Mouse (Mus musculus): ENCODE measurements around the gene Nsrp1. TPM values are rescaled to one million over a fixed set of nuclear protein-coding genes. Genes with fewer than 3 reads are reported as not detected.
A peak's percentile ranks its signal among the peaks of the same experiment; 100 is the strongest.

The Nsrp1 gene
- total RNA-seq, 1 experiment from 2014 or later = 43.4 TPM

- ATAC-seq (replicated peaks; ENCODE audit: insufficient number of reproducible peaks, low FRiP score, low TSS enrichment, poor library complexity, severe bottlenecking) = no peak
Measured at GRCm38 (mm10) chr11:77068825-77069224, 9.4 kb downstream of the Nsrp1 start.

- ATAC-seq (replicated peaks; ENCODE audit: insufficient number of reproducible peaks, low FRiP score, low TSS enrichment, poor library complexity, severe bottlenecking) = no peak
Measured at GRCm38 (mm10) chr11:77063406-77063805, 14.8 kb downstream of the Nsrp1 start.

DNA sequence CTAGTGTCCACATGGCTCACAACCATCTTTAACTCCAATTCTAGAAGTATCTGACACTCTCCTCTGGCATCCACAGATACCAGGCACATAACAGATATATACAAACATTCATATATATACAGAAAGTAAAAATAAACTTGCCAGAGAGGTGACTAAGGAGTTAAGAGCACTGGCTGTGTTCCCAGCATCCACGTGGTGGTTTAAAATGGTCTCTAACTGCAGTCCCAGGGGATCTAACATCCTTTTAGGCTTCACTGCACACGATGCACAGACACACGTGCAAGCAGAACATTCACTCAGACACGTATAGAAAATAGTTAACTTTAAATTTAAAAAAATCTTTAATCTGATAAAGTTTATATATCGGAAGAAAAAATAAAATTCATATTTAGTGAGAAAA lies 16.3 kb downstream of the Nsrp1 start:
- no peak for ATAC-seq (replicated peaks; ENCODE audit: insufficient number of reproducible peaks, low FRiP score, low TSS enrichment, poor library complexity, severe bottlenecking)

DNA sequence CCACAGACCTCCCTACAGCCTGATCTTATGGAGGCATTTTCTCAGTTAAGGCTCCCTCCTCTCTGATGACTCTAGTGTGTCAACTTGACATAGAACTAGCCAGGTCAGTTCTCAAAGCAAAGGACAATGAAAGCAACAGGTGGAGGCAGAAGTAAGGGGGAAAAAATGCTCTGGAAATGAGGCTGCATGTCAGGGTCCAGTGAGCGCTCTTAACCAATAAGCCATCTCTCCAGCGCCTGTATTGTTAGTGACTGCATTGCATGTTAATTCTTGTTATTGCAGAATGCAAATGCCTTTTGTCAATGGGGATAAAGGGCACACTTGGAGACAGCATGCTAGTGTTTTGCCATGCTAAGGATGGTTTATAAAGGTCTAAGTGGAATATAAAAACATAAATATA lies 35.4 kb downstream of the Nsrp1 start:
- no peak for ATAC-seq (replicated peaks; ENCODE audit: insufficient number of reproducible peaks, low FRiP score, low TSS enrichment, poor library complexity, severe bottlenecking)

DNA sequence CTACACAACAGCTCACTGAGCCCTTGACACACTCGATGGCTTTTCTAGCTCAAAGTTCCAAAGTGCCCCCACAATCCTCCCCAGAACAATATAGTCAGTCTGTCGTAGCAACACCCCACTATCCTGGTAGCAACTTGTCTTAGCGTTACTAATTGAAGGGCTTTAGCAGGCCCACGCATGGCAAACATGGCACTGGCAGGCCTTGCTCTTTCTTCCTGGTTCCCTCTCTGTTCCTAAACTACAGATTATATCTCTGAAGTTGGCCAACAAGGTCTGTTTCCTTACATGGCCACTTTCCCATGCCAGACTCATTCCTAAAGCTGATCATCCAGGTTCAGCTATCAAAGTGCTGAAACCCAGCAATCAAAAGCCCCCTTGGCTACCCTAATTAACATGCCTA lies 36.3 kb downstream of the Nsrp1 start:
- no peak for ATAC-seq (replicated peaks; ENCODE audit: insufficient number of reproducible peaks, low FRiP score, low TSS enrichment, poor library complexity, severe bottlenecking)

GRCm38 (mm10) chr11:77031151-77031934 lies 46.9 kb downstream of the Nsrp1 start:
- no peak for ATAC-seq (replicated peaks; ENCODE audit: insufficient number of reproducible peaks, low FRiP score, low TSS enrichment, poor library complexity, severe bottlenecking)

DNA sequence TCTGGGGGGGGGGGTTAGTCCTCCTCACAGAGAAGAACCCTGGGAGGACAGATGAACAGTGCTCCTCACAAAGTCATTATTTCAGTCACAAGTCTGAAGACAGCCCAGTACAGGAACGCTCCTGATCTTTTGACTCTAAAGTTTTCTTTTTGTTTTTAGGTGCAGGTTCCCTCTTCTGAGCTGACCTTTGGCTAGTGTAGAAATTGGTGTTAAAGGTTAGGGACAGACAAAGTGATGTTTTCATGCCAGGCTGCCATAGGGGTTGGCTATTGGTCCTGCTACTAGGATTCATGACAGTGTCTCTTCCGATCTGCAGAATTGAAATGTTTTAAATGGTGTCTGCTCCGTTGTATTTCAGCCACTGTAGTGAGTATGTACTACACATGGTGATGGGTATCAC lies 50.1 kb downstream of the Nsrp1 start:
- ATAC-seq (replicated peaks; ENCODE audit: insufficient number of reproducible peaks, low FRiP score, low TSS enrichment, poor library complexity, severe bottlenecking) = peak; percentile 61; the same call in 1 of the 2 replicates

DNA sequence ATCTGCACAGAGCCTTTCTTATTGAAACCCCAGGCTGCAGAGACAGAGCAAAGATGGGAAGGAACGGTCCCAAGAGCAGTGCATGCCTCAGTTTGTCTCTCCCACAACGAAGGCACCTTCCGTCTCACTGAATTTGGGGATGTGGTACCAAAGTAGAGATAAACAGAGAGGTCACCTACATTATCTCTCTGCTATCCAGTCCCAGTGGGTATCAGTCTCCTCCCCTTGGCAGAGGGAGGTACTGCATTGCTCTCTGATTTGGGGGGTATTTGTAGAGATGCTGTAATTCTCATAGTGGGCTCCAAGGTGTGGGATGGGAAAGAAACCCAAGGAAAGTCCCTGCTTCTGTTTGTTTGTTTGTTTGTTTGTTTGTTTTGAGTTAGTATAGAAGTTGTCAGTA lies 51.7 kb downstream of the Nsrp1 start:
- no peak for ATAC-seq (replicated peaks; ENCODE audit: insufficient number of reproducible peaks, low FRiP score, low TSS enrichment, poor library complexity, severe bottlenecking)

- ATAC-seq (replicated peaks; ENCODE audit: insufficient number of reproducible peaks, low FRiP score, low TSS enrichment, poor library complexity, severe bottlenecking) = no peak
Measured at GRCm38 (mm10) chr11:77021749-77022396, 56.4 kb downstream of the Nsrp1 start.

DNA sequence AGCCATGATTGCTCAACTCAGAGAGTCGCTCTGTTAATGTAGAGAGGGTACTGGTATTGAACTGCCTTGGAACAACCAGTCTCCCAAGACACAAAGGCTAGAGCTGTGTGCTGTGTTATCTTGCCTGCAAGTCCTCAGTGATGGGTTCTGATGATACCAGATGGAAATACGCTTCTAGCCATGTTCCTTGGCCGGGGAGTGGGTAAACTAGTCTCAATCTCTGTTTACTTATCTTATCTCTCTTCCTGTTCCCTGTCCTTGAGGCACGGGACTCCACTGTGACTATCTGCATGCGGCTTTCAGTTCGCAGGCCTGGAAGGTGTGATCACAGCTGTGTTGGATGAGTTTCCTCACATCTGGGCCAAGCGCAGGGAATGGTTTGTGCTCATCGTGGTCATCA lies 58.7 kb downstream of the Nsrp1 start:
- no peak for ATAC-seq (replicated peaks; ENCODE audit: insufficient number of reproducible peaks, low FRiP score, low TSS enrichment, poor library complexity, severe bottlenecking)

DNA sequence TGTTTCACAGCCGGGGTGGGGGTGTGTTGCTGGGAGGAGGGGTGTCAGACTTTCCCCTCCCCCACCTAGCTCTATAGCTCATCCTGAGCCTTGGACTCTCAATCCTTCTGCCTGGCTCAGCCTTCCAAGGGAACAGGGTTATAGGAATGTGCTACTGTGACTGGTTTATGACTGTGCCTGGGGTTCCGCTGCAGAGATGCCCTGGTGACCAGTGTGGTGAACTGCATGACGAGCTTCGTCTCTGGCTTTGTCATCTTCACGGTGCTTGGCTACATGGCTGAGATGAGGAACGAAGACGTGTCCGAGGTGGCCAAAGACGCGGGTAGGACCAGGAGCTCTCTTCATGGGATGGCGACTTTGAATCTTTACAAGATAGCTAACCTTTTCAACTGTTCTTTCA lies 60.2 kb downstream of the Nsrp1 start:
- no peak for ATAC-seq (replicated peaks; ENCODE audit: insufficient number of reproducible peaks, low FRiP score, low TSS enrichment, poor library complexity, severe bottlenecking)

GRCm38 (mm10) chr11:77010762-77011475 lies 67.3 kb downstream of the Nsrp1 start:
- ATAC-seq (replicated peaks; ENCODE audit: insufficient number of reproducible peaks, low FRiP score, low TSS enrichment, poor library complexity, severe bottlenecking) = no peak

- ATAC-seq (replicated peaks; ENCODE audit: insufficient number of reproducible peaks, low FRiP score, low TSS enrichment, poor library complexity, severe bottlenecking) = no peak
Measured at GRCm38 (mm10) chr11:77009069-77010025, 68.9 kb downstream of the Nsrp1 start.

- no peak for ATAC-seq (replicated peaks; ENCODE audit: insufficient number of reproducible peaks, low FRiP score, low TSS enrichment, poor library complexity, severe bottlenecking)
Measured at GRCm38 (mm10) chr11:77006616-77007015, 71.6 kb downstream of the Nsrp1 start.

GRCm38 (mm10) chr11:77005881-77006280 lies 72.4 kb downstream of the Nsrp1 start:
- no peak for ATAC-seq (replicated peaks; ENCODE audit: insufficient number of reproducible peaks, low FRiP score, low TSS enrichment, poor library complexity, severe bottlenecking)

- ATAC-seq (replicated peaks; ENCODE audit: insufficient number of reproducible peaks, low FRiP score, low TSS enrichment, poor library complexity, severe bottlenecking) = no peak
Measured at GRCm38 (mm10) chr11:77002361-77002760, 75.9 kb downstream of the Nsrp1 start.

DNA sequence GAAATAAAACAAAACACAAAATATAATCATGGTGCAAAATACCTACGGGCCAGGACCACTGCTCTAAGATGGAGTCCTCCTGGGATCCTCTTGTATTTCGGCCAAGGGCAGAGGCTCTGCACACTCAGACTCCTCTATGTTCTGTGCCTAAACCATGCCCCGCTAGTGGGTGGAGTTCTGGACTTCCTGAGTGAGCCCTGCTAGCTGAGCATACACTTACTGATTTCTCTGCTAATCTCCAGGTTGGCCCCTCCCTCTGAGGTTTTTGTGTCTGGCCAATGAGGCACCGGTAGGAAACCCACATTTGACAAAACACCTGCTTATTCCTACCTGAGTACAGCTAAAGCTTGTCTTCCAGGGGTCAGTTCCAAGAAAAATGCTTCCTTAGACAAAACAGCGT lies 77.5 kb downstream of the Nsrp1 start:
- no peak for ATAC-seq (replicated peaks; ENCODE audit: insufficient number of reproducible peaks, low FRiP score, low TSS enrichment, poor library complexity, severe bottlenecking)

DNA sequence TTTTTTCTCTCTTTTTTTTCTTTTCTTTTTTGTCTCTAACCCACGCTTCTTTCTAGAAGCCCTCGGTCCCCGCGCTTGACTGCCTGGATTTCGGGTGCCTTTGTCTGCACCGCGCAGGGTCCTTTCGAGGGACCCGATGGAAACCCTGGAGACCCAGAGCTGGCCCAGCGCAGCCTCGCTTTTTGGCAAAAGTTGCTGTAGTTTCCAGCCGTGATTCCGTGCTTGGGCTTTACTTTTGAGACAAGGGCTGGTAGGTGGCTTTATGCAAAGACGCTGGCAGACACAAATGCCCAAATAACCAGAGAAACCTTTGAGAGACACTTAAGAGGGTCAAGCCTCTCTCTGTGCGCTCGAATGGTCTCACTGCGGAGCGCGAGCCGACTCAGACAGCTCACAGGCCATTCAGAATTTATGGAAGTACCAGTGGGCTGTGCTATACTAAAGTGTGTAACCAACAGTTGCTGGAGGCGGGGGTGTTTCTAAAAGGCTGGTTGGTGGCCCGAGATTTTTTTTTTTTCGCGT lies 79.5 kb downstream of the Nsrp1 start:
- ATAC-seq (replicated peaks; ENCODE audit: insufficient number of reproducible peaks, low FRiP score, low TSS enrichment, poor library complexity, severe bottlenecking) = no peak

Data from monocyte, adult 5-6 weeks (primary cell).